Mouse (Mus musculus): Measurements from ENCODE around the gene Zbtb16. TPM values are rescaled to one million over a fixed set of nuclear protein-coding genes. Genes with fewer than 3 reads are reported as not detected.

Gene Zbtb16
- total RNA-seq, 2 experiments from 2014 or later = 77.6 to 92.0 TPM

DNA sequence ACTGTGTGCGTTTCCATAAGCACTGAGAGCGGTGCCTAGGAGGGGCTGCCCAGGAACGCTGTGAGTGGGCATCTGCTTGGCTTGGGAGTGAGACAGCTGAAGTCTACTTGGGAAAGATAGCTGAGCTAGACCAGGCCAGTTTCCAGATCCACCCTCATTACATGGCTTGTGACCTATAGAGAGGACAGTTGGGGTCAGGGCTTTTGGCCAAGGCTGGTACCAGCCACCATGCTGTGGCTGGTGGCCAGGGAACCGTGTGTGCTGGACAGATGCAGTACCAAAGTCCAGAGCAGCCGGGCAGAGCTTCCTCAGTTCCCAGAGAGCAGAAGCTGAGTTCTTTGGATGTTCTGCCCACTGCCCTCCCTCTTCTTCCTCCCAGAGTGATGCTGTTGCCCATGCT, 223.5 kb downstream of the Zbtb16 start:
- no peak for DNase-seq (ENCODE audit: low spot score in 2 of 2)

DNA sequence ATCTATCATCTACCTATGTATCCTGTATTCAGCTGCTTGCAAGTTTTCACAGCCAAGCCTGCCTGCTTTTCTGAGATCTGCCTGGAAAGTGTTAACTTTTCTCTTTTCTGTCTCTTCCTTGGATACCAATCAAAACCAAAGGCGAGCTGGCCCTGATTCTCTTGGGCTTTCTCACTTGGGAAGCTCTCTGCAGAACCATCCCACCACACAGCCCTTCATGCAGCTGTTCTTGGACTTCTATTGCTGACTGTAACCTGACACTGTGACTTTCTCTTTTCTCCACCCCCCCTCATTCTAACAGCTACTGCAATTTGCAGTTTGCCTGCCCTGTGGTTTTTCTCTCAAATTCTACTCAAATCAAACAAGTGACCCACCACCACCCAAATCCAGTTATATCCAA, 225.0 kb downstream of the Zbtb16 start:
- no peak for DNase-seq (ENCODE audit: low spot score in 2 of 2)

DNA sequence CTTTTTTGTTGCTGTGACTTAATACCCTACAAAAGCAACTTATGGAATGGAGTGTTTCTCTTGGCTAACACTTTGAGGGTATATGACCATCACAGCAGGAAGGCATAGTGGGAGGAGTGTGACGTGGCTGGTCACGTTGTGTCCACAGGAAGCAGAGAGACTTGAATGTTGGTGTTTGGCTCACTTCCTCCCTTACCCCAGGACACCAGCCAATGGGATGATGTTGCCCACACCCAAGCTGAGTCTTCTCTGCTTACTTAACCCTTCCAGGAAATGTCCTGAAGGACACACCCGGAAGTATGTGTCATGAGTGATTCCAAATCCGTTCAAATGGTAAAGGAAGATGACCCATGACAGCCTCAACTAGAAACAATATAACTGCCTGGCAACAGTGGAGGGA, 226.3 kb downstream of the Zbtb16 start:
- DNase-seq (ENCODE audit: low spot score in 2 of 2) = no peak

DNA sequence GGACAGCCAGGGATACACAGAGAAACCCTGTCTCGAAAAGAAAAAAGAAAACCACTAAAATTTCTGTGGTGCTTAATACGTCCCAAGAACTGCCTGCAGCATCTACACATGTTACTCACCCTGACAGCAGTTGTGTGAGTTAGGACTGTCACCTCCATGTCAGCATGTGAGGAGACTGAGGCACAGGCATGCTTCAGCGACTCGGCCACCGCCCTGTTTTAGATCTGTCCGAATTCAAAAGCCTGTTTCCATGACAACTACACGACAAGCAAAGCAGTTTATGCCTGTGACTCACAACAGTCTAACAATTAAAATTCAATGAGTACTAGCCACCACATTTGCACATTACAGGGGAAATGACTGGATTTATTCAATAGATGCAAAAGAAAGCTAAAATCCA, 228.6 kb downstream of the Zbtb16 start:
- no peak for DNase-seq (ENCODE audit: low spot score in 2 of 2)

DNA sequence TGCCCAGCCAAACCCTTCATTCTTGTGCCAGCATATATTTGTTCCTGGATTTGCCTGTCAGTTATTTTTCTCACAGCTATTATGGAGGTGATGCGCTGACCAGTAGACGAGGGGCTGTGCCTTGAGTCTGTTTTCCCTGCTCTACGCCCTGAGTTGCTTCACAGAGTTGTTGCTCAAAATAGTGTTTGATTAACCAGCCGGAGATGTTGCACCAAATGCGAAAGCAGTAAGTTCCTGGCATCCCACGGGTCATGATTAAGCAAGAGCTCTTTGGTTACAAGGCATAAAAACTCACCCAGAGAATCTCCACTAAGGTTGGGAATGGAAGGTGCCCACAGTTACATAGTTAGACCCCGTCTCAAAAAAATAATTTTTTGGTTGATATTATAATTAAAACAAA, 229.9 kb downstream of the Zbtb16 start:
- no peak for DNase-seq (ENCODE audit: low spot score in 2 of 2)

DNA sequence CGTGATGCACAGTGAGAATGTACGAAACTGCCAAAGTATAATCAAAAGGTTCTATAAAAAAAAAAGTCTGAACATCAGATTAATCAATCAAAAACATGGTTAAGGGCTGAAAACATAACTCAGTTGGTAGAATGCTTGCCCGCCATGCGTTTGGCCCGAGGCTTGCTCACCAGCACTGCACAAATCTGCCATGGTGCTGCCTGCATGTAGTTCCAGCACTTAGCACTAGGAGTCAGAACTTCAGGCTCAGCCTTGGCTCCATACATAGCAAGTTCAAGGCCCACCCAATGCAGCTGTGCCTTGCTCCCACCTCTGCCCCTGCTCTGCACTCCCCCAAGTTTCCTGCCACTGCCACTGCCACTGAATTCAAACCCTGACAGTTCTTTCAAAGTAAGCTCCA, 230.3 kb downstream of the Zbtb16 start:
- DNase-seq (ENCODE audit: low spot score in 2 of 2) = no peak

DNA sequence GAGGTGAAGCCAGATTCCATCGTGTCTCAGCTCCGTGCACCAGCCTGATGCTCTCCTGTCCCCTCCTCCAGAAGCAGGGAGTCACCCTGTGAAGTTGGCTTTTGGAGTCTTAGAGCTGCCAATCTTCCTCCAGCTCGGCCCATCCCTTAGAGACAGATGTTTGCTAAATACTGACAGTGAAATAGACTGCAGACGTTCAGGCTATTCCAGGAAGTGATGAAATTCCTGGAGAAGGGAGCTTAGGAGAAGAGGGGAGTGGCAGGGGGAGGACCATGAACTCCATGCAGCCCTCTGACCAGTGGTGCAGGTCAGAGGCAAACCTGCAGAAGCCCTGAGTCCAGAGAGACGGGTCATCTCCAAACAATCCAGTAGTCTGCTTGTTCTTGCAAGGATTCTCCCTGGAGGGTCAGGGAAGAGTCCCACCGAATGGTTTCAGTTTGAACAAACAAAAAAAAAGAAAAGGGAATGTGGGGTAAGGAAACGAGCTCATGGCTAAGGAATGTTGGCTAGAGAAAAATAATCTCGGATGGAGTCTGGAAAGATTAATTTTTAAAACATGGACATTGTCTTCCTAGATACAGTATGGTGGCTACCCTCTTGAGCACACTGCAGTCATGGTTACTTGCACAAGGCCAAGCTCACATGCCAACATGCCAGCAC, 231.0 kb downstream of the Zbtb16 start, which contains the start of gene Nnmt:
Gene Nnmt, minus strand, starts transcription at position 215 of the 660 bp plus-strand sequence.
- DNase-seq (ENCODE audit: low spot score in 2 of 2) = no peak

Other genes starting within 250 kb of the Zbtb16 start
- gene Nnmt, start 231.1 kb downstream of the Zbtb16 start, total RNA-seq (2021) = 10 to 100 TPM; 24.5 to 55.3 TPM
- gene Htr3a, start 74.9 kb upstream of the Zbtb16 start, total RNA-seq (2021) = 1 to 10 TPM; 4.4 to 7.1 TPM
- gene Htr3b, start 128.8 kb upstream of the Zbtb16 start, total RNA-seq (2021) = under 1 TPM in 1 of 2 experiments, not detected in 1; 0.22 TPM
- 1 to 10 TPM; 9.1 to 9.7 TPM for gene Usp28, start 149.2 kb upstream of the Zbtb16 start, total RNA-seq (2021)
- gene Zw10, start 219.4 kb upstream of the Zbtb16 start, total RNA-seq (2021) = 10 to 100 TPM; 16.2 to 17.7 TPM
- gene Tmprss5, start 245.0 kb upstream of the Zbtb16 start, total RNA-seq (2021) = under 1 TPM; 0.50 to 0.51 TPM

All from adrenal gland, adult 18-20 months (tissue).